1 mouse cellular context compared by ENCODE assay signal in the genomic region with DNA sequence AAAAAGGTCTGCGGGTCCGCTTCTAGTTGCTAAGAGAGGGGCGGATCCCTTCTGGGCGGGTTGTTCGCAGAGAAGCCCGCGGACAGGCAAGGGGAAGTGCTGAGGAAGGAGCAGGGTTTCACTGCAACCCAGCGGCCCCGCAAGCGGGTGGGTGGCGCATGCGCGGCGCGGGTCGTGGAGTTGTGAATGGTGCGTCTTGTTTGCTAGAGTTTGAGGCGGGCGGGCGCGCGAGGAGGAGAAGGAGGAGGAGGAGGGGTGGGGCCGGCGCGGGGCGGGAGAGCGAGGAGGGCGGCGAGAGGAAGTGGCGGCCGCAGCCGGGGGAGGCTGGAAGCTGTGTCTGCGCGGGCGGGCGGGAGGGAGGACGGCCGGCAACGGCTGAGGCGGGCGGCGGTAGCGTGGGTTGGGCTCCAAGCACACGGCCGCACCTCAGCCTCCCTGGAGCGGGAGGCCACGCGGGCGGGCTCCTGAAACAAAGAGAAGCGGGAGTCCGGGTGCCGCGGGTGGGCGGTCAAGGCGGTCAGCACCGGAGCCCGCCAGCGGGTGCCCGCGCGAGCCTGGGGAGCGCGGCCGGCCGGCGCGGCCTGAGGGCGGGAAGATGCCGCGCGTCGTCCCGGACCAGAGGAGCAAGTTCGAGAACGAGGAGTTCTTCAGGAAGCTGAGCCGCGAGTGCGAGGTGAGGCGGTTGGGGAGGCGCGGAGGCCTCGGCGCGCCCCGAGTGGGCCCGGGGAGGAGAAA.
TF ChIP-seq lines count a peak whose summit lies in the region.

Cbfb (plus strand) TSS at position 294 of the 735 bp plus-strand sequence.

TF ChIP-seq in CH12.LX, 34 proteins besides CTCF, POLR2A, EP300 and RAD21 (continued from another document):
- TF ChIP-seq MAZ (IDR thresholded peaks at IDR 0.05; ENCODE audit: low read depth, low read length) (peak; percentile 57; the same call in 1 of the 2 replicates), MAX (IDR thresholded peaks at IDR 0.05; ENCODE audit: low read length) (no peak), MEF2A (IDR thresholded peaks at IDR 0.05; ENCODE audit: borderline replicate concordance, low read depth, low read length) (no peak), MXI1 (IDR thresholded peaks at IDR 0.05; ENCODE audit: low read depth, low read length) (no peak; the same call in 1 of the 2 replicates), ZNF384 (IDR thresholded peaks at IDR 0.05; ENCODE audit: low read depth, low read length) (no peak; the same call in 1 of the 2 replicates), UBTF (IDR thresholded peaks at IDR 0.05; ENCODE audit: low read depth, low read length) (no peak; the same call in 1 of the 2 replicates), NELFE (IDR thresholded peaks at IDR 0.05; ENCODE audit: low read depth, low read length) (peak; percentile 31; the same call in 1 of the 2 replicates), GABPA (IDR thresholded peaks at IDR 0.05; ENCODE audit: insufficient replicate concordance, low read depth, low read length) (no peak), MYC (IDR thresholded peaks at IDR 0.05; ENCODE audit: low read depth, low read length) (no peak), ZMIZ1 (IDR thresholded peaks at IDR 0.05; ENCODE audit: low read depth, low read length) (no peak; the same call in 1 of the 2 replicates), RCOR1 (conservative IDR thresholded peaks at IDR 0.05; ENCODE audit: low read depth, low read length) (0 out of 2 replicates have a peak, but pooled peaks have one; percentile 61), USF1 (IDR thresholded peaks at IDR 0.05; ENCODE audit: low read depth, low read length) (no peak), MAFK (IDR thresholded peaks at IDR 0.05; ENCODE audit: insufficient replicate concordance, low read length) (no peak), ZKSCAN1 (IDR thresholded peaks at IDR 0.05; ENCODE audit: borderline replicate concordance, low read depth, low read length) (no peak), POLR2AphosphoS2 (IDR thresholded peaks at IDR 0.05; ENCODE audit: low read depth, low read length) (no peak), JUN (IDR thresholded peaks at IDR 0.05; ENCODE audit: insufficient read depth, low read depth, low read length) (no peak), JUND (conservative IDR thresholded peaks at IDR 0.05; ENCODE audit: low read depth, low read length) (no peak), CHD1 (IDR thresholded peaks at IDR 0.05; ENCODE audit: low read depth, low read length) (no peak; the same call in 1 of the 2 replicates), TCF12 (IDR thresholded peaks at IDR 0.05; ENCODE audit: low read depth, low read length) (peak; percentile 65; the same call in 1 of the 2 replicates), KAT2A (IDR thresholded peaks at IDR 0.05; ENCODE audit: insufficient replicate concordance, low read length) (no peak), NRF1 (IDR thresholded peaks at IDR 0.05; ENCODE audit: low read depth, low read length) (peak; percentile 95), ETS1 (conservative IDR thresholded peaks at IDR 0.05; ENCODE audit: low read depth, low read length) (0 out of 2 replicates have a peak, but pooled peaks have one; percentile 26), IRF4 (IDR thresholded peaks at IDR 0.05; ENCODE audit: low read depth, low read length) (no peak), CHD2 (IDR thresholded peaks at IDR 0.05; ENCODE audit: low read length) (no peak), ELF1 (IDR thresholded peaks at IDR 0.05; ENCODE audit: low read depth, low read length) (peak; percentile 70), USF2 (conservative IDR thresholded peaks at IDR 0.05; ENCODE audit: low read depth, low read length) (no peak), TBP (conservative IDR thresholded peaks at IDR 0.05; ENCODE audit: low read depth, low read length) (no peak; the same call in 1 of the 2 replicates)
